ENCODE assay signal across 14 mouse cellular contexts in the genomic region with DNA sequence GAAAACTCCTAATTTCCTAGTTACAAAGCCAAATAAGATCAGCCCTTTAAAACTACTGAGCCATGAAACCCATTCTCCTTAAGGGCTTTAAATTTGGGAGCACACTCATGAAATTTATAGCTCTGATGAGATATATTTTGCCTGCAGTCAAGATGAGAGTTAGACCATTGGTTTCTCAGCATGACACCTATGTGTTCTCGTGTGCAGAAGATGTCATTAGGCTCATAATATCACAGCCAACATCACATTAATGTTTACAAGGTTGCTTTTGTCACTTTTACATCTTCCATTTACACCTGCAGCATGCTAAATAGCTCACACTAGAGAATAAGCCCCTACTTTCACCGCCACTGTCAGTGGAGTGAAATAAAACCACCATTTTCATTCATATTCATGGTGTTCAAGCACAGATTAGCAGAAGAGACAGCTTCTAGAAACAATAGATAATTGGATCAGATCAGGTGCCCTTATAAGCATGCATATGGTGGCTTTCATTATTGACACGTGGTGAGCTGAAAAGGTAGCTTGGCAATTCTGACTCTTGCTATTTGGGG.
"Had no signal": no experiment of that assay in that cellular context is flagged by ENCODE, and none has a peak within 500 bp of the region (broad histone marks: within the 10 kb centered on the region; RNA-seq: fewer than 3 reads in every experiment).

No protein-coding gene starts in this region.

- H3K4me2 ChIP-seq: limb, embryonic 15.5 days; liver, embryonic 12.5 days; lung, embryonic 14.5 days; midbrain, embryonic 11.5 days; stomach, embryonic 15.5 days had no signal

- ATAC-seq: liver, embryonic 12.5 days had no signal

- H3K27me3 ChIP-seq: limb, embryonic 15.5 days; liver, embryonic 12.5 days; stomach, embryonic 15.5 days had no signal

- H3K9me3 ChIP-seq: limb, embryonic 15.5 days; liver, embryonic 12.5 days; stomach, embryonic 15.5 days had no signal

- DNase-seq: kidney, adult 8-10 months; kidney, postnatal 36 days; layer of hippocampus, adult 9-11 months; layer of hippocampus, postnatal 36 days; lung, embryonic 14.5 days; lung, postnatal 10 days; lung, postnatal 4 days; right cerebral cortex, postnatal 14 days; thymus, adult 2 months; thymus, postnatal 36 days had no signal

- H3K4me3 ChIP-seq: limb, embryonic 15.5 days; liver, embryonic 12.5 days; stomach, embryonic 15.5 days had no signal

- H3K9ac ChIP-seq: limb, embryonic 15.5 days; liver, embryonic 12.5 days; lung, embryonic 14.5 days; stomach, embryonic 15.5 days had no signal

- H3K36me3 ChIP-seq: limb, embryonic 15.5 days; liver, embryonic 12.5 days; stomach, embryonic 15.5 days had no signal

- H3K4me1 ChIP-seq: limb, embryonic 15.5 days; liver, embryonic 12.5 days; stomach, embryonic 15.5 days had no signal

- H3K27ac ChIP-seq: limb, embryonic 15.5 days; liver, embryonic 12.5 days; stomach, embryonic 15.5 days had no signal
